In the genomic region with DNA sequence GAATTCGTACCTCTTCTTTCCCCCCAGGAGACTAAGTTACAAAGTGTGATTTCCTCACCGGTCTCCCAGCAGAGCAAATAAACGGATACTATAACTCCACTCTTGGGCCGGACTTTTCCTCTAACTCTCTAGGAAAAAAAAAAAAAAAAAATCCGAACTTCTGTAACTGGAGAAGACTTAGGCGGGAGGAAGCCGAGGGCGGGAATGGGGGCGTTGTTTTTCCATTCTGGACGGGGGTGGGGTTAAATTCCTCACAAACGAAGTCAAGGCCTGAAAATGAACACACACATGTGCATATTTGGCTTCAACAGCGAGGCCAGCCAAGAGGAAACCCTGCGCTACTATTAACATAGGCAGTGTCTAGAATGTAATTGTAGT, we compare ENCODE assay signal across 8 mouse cellular contexts. TPM values are rescaled to one million over a fixed set of nuclear protein-coding genes. Genes with fewer than 3 reads are reported as not detected.
A peak's percentile ranks its signal among the peaks of the same experiment; 100 is the strongest.
DNase-seq lines count a peak whose midpoint lies in the region; ATAC-seq and TF ChIP-seq lines count a peak whose summit lies in the region.

No protein-coding gene starts in this region.

- DNase-seq in retina, postnatal 1 day: peak; percentile 89
- DNase-seq in retina, embryonic 14.5 days (ENCODE audit: low spot score): no peak
- DNase-seq in cerebellum, adult 9-11 months: peak; percentile 10
- DNase-seq in gastrocnemius, postnatal 10 days: peak; percentile 64
- peak in 1 of 3 experiments; percentile 37 for DNase-seq in liver, embryonic 14.5 days (ENCODE audit: low read depth in 3 of 3, low spot score in 3 of 3)
- peak; percentile 44 for DNase-seq in naive thymus-derived CD4-positive, alpha-beta T cell, adult 2 months (ENCODE audit: low read depth)
- DNase-seq in left cerebral cortex, adult 8-10 months (ENCODE audit: low spot score in 2 of 2): no peak

- H3K9me3 ChIP-seq in hindbrain, embryonic 16.5 days (ENCODE audit: control insufficient read depth, low read length): no peaks in the 10 kb centered on the region
- no peaks in the 10 kb centered on the region for H3K9me3 ChIP-seq in liver, embryonic 14.5 days (ENCODE audit: control insufficient read depth, low read length)

- H3K9ac ChIP-seq in hindbrain, embryonic 16.5 days (ENCODE audit: low read depth, low read length): peak overlapping the region; percentile 81
- peak overlapping the region; percentile 76 for H3K9ac ChIP-seq in liver, embryonic 14.5 days (replicated peaks)

- WGBS in hindbrain, embryonic 16.5 days: 0% methylated on average over 13 of the region's 13 CpGs
- under 1% methylated on average over 13 of the region's 13 CpGs for WGBS in liver, embryonic 14.5 days (ENCODE audit: insufficient replicate concordance)

- H3K4me2 ChIP-seq in hindbrain, embryonic 16.5 days (ENCODE audit: low read length): peak overlapping the region; percentile 84
- H3K4me2 ChIP-seq in liver, embryonic 14.5 days (ENCODE audit: low read depth): peak overlapping the region; percentile 84

- TF ChIP-seq CTCF in liver, embryonic 14.5 days (IDR thresholded peaks at IDR 0.05; ENCODE audit: low read depth): no peak

- H3K27ac ChIP-seq in hindbrain, embryonic 16.5 days (ENCODE audit: low read depth, low read length): peak overlapping the region; percentile 87
- H3K27ac ChIP-seq in liver, embryonic 14.5 days: no peak overlapping the region

- TF ChIP-seq EP300 in liver, embryonic 14.5 days (IDR thresholded peaks at IDR 0.05; ENCODE audit: low read depth): no peak

- peak; percentile 15; the same call in 1 of the 2 replicates for ATAC-seq in hindbrain, embryonic 16.5 days
- ATAC-seq in liver, embryonic 14.5 days (ENCODE audit: insufficient read depth): peak; percentile 12; the same call in 1 of the 2 replicates

- no peaks in the 10 kb centered on the region for H3K27me3 ChIP-seq in hindbrain, embryonic 16.5 days (replicated peaks; ENCODE audit: control insufficient read depth, insufficient read depth, low read length)
- H3K27me3 ChIP-seq in liver, embryonic 14.5 days (ENCODE audit: control insufficient read depth, insufficient read depth, low read length): no peaks in the 10 kb centered on the region

- peaks cover 9% of the 10 kb centered on the region for H3K4me1 ChIP-seq in hindbrain, embryonic 16.5 days (ENCODE audit: control insufficient read depth, insufficient read depth, low read depth, low read length)
- H3K4me1 ChIP-seq in liver, embryonic 14.5 days (replicated peaks; ENCODE audit: control insufficient read depth in 2 of 2, insufficient read depth in 2 of 2, low read length in 1 of 2): peaks cover 0 to 7% of the 10 kb centered on the region in 2 experiments; a peak in 1 of 4 replicates

- peak overlapping the region; percentile 71 for H3K4me3 ChIP-seq in hindbrain, embryonic 16.5 days (ENCODE audit: low read length)
- peak overlapping the region; percentile 76 for H3K4me3 ChIP-seq in liver, embryonic 14.5 days (ENCODE audit: insufficient read depth in 1 of 2, low read depth in 2 of 2, low read length in 2 of 2)

- H3K36me3 ChIP-seq in hindbrain, embryonic 16.5 days (ENCODE audit: control insufficient read depth, insufficient read depth, low read length): peaks cover 2% of the 10 kb centered on the region; the same call in 1 of the 2 replicates
- H3K36me3 ChIP-seq in liver, embryonic 14.5 days (replicated peaks; ENCODE audit: control insufficient read depth, insufficient read depth, low read depth): no peaks in the 10 kb centered on the region

RNA-seq across cellular contexts. Expression of gene Paip1, which starts 19.1 kb away (rescaled TPM):
- 10 to 100 TPM; 82.7 to 83.0 TPM for total RNA-seq in gastrocnemius, postnatal 10 days (2021)
- 127 and 130 TPM in 2 replicates for polyA plus RNA-seq in hindbrain, embryonic 16.5 days (2015; fragmentation: Nextera tagmentation; extraction: Ambion mirVana)
- polyA plus RNA-seq in liver, embryonic 14.5 days (2012; rRNA removed): 6.1 and 9.5 TPM in 2 replicates
- 19.1 and 20.1 TPM in 2 replicates for polyA plus RNA-seq in liver, embryonic 14.5 days (2014; fragmentation: Nextera tagmentation; extraction: Ambion mirVana)
- total RNA-seq in left cerebral cortex, adult 8-10 months (2022): 100 to 1,000 TPM; 101 to 122 (median 110) TPM

RNA-seq across cellular contexts. Expression of gene 4833420G17Rik, which starts 53.2 kb away (rescaled TPM):
- total RNA-seq in gastrocnemius, postnatal 10 days (2021): 10 to 100 TPM in 1 of 2 experiments, 1 to 10 TPM in 1; 9.7 to 12.0 TPM
- 65.9 and 75.3 TPM in 2 replicates for polyA plus RNA-seq in hindbrain, embryonic 16.5 days (2015; fragmentation: Nextera tagmentation; extraction: Ambion mirVana)
- polyA plus RNA-seq in liver, embryonic 14.5 days (2012; rRNA removed): 16.1 and 19.5 TPM in 2 replicates
- 14.9 and 19.2 TPM in 2 replicates for polyA plus RNA-seq in liver, embryonic 14.5 days (2014; fragmentation: Nextera tagmentation; extraction: Ambion mirVana)
- total RNA-seq in left cerebral cortex, adult 8-10 months (2022): 10 to 100 TPM; 23.1 to 28.8 (median 24.7) TPM

Comparison
In these comparisons a context has a peak if more than half of its experiments do, and no peak if none do; other contexts are left out.
1. DNase-seq: peak in retina, postnatal 1 day (single experiment), cerebellum, adult 9-11 months (single experiment), gastrocnemius, postnatal 10 days (single experiment) and naive thymus-derived CD4-positive, alpha-beta T cell, adult 2 months (single experiment); none in retina, embryonic 14.5 days (single experiment) and left cerebral cortex, adult 8-10 months (0 of 2).